Mouse (Mus musculus) hematopoietic multipotent progenitor cell, adult 10-12 weeks (in vitro differentiated cells): ENCODE measurements around the gene Dcp1b. TPM values are rescaled to one million over a fixed set of nuclear protein-coding genes. Genes with fewer than 3 reads are reported as not detected.

Experiments used
- polyA plus RNA-seq: library from polyadenylated mRNA; stranded (reverse); fragments of >175 nt; gene quantifications from 2 replicates; pipeline ENCODE4 v1.2.3, GENCODE M21; 2012; ENCODE audit warnings: low replicate concordance

Gene Dcp1b
- polyA plus RNA-seq = 25.3 and 28.5 TPM in 2 replicates

DNA sequence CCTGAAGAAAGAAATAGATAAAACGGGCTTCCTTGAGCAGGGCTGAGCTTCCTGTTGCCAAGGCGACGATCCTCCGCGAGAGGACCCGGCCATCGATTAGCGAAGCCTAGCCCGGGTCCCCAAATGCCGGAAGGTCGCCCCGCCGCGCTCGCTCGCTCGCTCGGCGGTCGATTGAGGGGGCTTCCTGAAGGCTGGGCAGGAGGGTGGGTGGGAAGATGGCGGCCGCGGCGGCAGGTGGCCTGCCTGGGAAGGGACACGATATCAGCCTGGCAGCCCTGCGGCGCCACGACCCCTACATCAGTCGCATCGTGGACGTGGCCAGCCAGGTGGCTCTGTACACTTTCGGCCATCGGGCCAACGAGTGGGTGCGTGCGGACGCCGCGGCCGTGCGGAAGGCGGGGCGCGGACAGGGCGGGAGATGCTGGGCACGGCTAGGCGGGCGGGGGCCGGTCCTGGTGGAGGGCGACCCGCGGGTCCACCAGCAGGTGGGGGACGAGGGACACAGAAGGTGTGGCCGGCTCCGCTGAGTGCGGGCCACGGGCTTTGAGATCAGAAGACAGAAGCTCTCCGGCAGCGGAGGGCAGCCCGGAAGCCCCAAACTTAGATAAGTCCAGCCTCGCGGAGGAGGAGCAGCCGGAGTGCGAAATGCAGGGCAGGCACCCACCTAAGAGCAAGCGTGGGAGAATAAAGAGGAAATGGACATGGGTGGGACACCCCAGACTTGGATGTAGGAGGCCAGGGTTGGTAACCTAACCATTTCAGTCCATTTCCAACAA is at the start of gene Dcp1b:
Gene Dcp1b, plus strand, starts transcription at position 176 of the 776 bp plus-strand sequence.

DNA sequence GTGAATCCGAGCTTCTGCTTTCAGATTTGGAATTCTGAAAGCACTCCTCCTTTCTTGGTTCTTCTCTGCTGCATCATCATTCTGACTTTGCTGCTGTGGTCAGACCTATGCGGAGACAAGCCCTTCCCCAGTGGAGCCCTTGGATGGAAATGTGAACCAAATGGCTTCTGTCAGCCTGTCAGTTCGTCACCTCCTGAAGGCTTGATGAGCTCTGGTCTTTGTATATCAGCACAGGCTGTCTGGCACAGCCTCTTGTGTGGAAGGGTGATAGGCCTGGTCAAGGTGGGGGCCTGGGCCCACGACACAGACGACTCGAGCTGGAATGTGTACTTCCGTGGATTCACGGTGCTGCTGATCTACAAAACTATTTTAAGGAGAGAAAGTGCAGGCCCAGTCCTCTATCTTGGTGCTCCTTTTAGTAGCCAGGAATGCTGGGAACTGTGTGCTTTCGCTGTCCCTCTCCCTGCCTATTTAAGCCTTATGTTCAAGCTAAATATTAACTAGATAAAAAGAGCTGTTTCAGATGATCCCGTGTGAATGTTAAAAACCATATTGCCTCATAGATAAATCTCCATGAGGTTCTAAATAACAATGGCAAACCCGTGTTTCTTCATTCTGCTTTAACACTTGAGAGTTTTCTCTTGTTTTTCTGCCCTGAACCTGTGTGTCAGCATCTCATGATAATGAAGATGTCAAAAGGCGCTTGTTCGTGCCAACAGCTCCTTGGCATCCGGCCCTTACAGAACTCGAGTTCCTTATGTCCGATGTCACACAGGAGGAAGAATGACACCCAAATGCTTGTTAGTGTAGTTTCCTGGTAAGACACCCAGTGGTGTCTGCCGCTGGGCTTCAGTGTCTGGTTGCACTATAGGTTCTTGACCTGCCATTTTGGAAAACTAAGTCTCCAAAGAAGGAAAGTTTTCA is 21.6 kb downstream of the Dcp1b start, which contains the start of gene Cacna1c:
Gene Cacna1c, minus strand, starts transcription at position 37 of the 924 bp plus-strand sequence.

GRCm38 (mm10) chr6:119236241-119236640 is 61.2 kb downstream of the Dcp1b start, which contains the start of gene Cacna2d4:
Gene Cacna2d4, plus strand, starts transcription at chr6:119236526.

Other genes starting within 250 kb of the Dcp1b start
- 0.03 and 0.09 TPM in 2 replicates for gene Cacna1c, start 21.2 kb downstream of the Dcp1b start, polyA plus RNA-seq
- gene Cacna2d4, start 61.3 kb downstream of the Dcp1b start, polyA plus RNA-seq = 0.89 and 3.3 TPM in 2 replicates
- 0.29 TPM in 2 replicates for gene Lrtm2, start 155.5 kb downstream of the Dcp1b start, polyA plus RNA-seq
- gene Adipor2, start 242.5 kb downstream of the Dcp1b start, polyA plus RNA-seq = 13.6 and 30.2 TPM in 2 replicates